Mouse (Mus musculus) E14TG2a.4 (cell line): ENCODE measurements at regions not wholly inside any gene's neighbourhood (a gene's known extent, or its start where the extent isn't known, plus 50 kb on each side); places are given as distances from the start of the nearest gene placed in this dataset.

ENCODE experiments used
- CTCF ChIP-seq: conservative IDR thresholded peaks from 2 replicates; pipeline ENCODE4 v1.5.1; 2014; ENCODE audit warnings: low read length
- NANOG ChIP-seq: IDR thresholded peaks from 2 replicates; pipeline ENCODE4 v1.6.1; 2014; ENCODE audit warnings: borderline replicate concordance, low read length, mixed read lengths

- TF ChIP-seq CTCF (no peak), NANOG (no peak)
Observed at GRCm38 (mm10) chr7:73032316-73032980, 342.9 kb upstream of the Rgma start.
